Mouse (Mus musculus) embryonic fibroblast, embryonic 13.5 days (primary cell): ENCODE measurements around the gene Ovol1. TPM values are rescaled to one million over a fixed set of nuclear protein-coding genes. Genes with fewer than 3 reads are reported as not detected.

Source experiments
- H3K27ac ChIP-seq: 2 replicates; pipeline ENCODE4 v1.5.1; 2012; ENCODE audit warnings: low read length, control low read depth, inconsistent platforms; ENCODE audit not compliant: insufficient read depth
- H3K4me1 ChIP-seq: 2 replicates; pipeline ENCODE4 v1.6.1; 2011; ENCODE audit warnings: low read length; ENCODE audit not compliant: control insufficient read depth, insufficient read depth
- H3K4me3 ChIP-seq: 2 replicates; pipeline ENCODE4 v1.5.1; 2011; ENCODE audit warnings: mild to moderate bottlenecking, control low read depth, low read length; ENCODE audit not compliant: insufficient read depth
- CTCF ChIP-seq: IDR thresholded peaks from 2 replicates; pipeline ENCODE4 v1.5.1; 2011; ENCODE audit warnings: mild to moderate bottlenecking, control low read depth, low read length, moderate library complexity, borderline replicate concordance; ENCODE audit not compliant: insufficient read depth
- POLR2A ChIP-seq: IDR thresholded peaks from 2 replicates; pipeline ENCODE4 v1.6.1; 2011; ENCODE audit warnings: low read depth, mild to moderate bottlenecking, control low read depth, low read length, moderate library complexity
- polyA plus RNA-seq: library from polyadenylated mRNA; stranded (reverse); fragments of >200 nt; gene quantifications from 2 replicates; pipeline ENCODE4 v1.2.4, GENCODE M21; 2011; ENCODE audit warnings: low read depth; ENCODE audit not compliant: missing spikeins, insufficient read length

The Ovol1 gene
- polyA plus RNA-seq, 1 experiment = not detected

GRCm38 (mm10) chr19:5529325-5530137 is 30.9 kb downstream of the Ovol1 start:
- Histone ChIP-seq H3K4me1 (no peaks in the 10 kb centered on the region), H3K27ac (no peak overlapping the region), H3K4me3 (peak overlapping the region; percentile 2; the same call in 1 of the 2 replicates)
- TF ChIP-seq CTCF (peak; percentile 98), POLR2A (no peak)

GRCm38 (mm10) chr19:5525204-5525603 is 35.2 kb downstream of the Ovol1 start:
- no peak overlapping the region for H3K27ac ChIP-seq
- no peaks in the 10 kb centered on the region for H3K4me1 ChIP-seq
- no peak for TF ChIP-seq POLR2A
- TF ChIP-seq CTCF = no peak
- H3K4me3 ChIP-seq = no peak overlapping the region

DNA sequence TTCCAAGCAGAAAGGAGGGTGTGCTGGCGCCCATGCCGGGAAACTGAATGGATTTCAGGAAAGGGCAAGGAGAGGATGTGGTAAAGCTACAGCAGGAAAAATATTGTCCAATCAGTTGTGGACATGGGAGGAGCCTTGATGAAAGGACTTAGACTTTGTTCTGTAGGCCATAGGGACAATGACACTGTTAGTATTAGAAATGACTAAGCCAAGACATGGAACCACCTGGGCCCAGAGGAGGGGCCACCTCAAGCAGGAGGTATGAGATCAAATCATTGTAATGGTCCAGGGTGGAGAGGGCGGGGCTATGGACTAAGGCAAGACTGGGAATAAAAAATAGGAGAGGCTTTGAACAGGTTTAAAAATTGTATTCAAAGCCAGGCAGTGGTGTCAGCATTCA is 41.7 kb downstream of the Ovol1 start:
- TF ChIP-seq CTCF = no peak
- no peak for TF ChIP-seq POLR2A

GRCm38 (mm10) chr19:5516906-5517505 is 43.4 kb downstream of the Ovol1 start:
- TF ChIP-seq POLR2A = no peak
- TF ChIP-seq CTCF = no peak
- Histone ChIP-seq H3K27ac (no peak overlapping the region), H3K4me1 (no peaks in the 10 kb centered on the region), H3K4me3 (no peak overlapping the region)

More for the DNA sequence above, 41.7 kb downstream of the Ovol1 start:
- Histone ChIP-seq H3K4me1 (no peaks in the 10 kb centered on the region), H3K27ac (no peak overlapping the region), H3K4me3 (no peak overlapping the region)

DNA sequence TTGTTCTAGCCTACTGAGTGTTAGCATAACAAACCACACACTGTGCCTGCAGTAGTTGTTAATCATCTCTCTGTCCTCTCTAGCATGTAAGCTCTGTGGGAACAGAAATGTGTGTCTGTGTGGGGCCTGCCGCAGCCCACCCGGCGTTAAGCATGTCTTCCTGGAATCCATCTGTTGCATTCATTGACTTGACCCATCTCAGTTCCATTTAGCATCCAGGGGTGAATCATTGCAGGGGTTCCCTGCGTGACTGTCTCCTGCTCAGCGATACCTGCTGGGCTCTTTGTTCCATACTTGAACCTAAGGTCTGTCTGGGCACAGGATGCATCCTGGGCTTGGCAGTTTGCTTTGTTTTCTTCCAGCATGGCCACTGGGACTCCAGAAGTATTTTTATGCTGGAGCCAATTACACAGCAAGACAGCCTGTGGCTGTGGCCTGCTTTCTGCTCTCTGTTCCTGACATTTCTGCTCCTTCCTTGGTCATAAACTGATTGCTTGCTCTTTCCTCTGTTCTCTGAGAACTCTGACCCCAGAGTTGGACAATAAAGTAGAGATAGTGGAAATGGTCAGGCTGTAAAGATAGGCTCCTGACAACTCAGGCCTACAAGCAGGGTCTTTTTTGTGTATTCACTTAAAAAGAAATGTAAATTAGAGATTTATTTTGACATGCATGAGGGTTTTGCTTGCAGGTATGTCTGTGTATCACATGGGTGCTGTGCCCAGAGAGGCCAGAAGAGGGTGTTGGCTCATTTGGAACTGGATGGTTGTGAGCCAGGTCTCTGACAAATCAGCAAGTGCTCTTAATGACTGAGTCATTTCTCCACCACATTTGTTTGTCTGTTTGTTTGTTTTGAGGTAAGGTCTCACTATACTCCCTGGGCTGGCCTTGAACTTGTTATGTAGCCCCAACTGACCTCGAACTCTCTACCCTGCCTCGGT is 44.3 kb downstream of the Ovol1 start:
- Histone ChIP-seq H3K27ac (no peak overlapping the region), H3K4me1 (no peaks in the 10 kb centered on the region), H3K4me3 (no peak overlapping the region)
- TF ChIP-seq CTCF (no peak), POLR2A (no peak)

DNA sequence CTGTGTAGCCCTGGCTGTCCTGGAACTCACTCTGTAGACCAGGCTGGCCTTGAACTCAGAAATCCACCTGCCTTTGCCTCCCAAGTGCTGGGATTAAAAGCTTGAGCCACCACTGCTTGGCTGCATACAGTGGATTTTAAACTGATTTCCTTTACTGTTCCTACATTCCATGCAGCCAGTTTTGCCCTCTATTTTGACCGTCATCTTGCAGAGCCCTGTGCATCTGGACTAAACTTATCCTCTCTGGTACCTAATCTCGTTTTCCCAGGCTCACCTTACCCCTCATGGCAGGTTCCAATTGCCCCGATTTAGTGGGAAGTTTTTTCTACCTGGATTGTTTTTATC is 47.5 kb downstream of the Ovol1 start:
- TF ChIP-seq POLR2A (no peak), CTCF (no peak)
- no peak overlapping the region for H3K27ac ChIP-seq
- no peak overlapping the region for H3K4me3 ChIP-seq
- no peaks in the 10 kb centered on the region for H3K4me1 ChIP-seq

- H3K4me3 ChIP-seq = no peak overlapping the region
- TF ChIP-seq POLR2A = no peak
- no peak for TF ChIP-seq CTCF
- no peaks in the 10 kb centered on the region for H3K4me1 ChIP-seq
- H3K27ac ChIP-seq = no peak overlapping the region
Observed at GRCm38 (mm10) chr19:5512091-5513004, 48.1 kb downstream of the Ovol1 start.

GRCm38 (mm10) chr19:5511074-5511632 is 49.3 kb downstream of the Ovol1 start:
- TF ChIP-seq CTCF (no peak), POLR2A (no peak)
- H3K27ac ChIP-seq = no peak overlapping the region
- peak overlapping the region; percentile 47 for H3K4me3 ChIP-seq
- H3K4me1 ChIP-seq = no peaks in the 10 kb centered on the region
